Comparison of ENCODE assay signal across 8 mouse cellular contexts in the genomic region with DNA sequence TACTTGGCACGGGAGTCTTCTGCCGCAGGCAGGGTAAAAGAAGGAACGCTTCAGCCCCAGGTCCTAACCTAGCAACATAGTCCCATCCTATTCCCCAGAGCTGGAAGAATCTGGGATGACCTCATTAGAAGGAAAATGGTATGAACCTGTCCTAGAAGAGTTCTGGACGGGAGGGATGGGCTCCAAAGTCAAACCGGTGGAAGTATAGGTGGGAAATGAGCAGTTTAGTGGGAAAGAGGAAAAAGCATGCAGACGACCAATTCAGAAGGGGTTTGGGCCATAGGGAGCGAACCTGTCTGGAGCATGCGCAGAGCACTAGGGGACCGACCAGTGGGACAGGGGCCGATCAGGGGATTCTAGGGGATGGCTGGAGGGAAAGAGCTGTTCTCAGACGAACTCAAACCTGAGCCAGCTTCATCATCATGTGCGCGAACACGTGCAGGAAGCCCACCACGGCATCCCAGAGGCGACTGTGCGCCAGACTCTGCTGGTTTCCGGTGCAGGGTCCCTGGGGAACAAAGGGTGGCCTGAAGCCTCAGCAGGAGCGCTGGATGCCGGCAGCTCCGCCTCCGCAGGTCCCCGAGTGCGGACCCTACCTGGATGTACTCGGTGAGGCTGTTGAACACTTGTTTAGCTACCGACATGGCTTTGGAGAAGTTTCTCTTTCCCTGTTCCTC. TPM values are rescaled to one million over a fixed set of nuclear protein-coding genes. Genes with fewer than 3 reads are reported as not detected.
DNase-seq lines count a peak whose midpoint lies in the region; ATAC-seq and TF ChIP-seq lines count a peak whose summit lies in the region.

No protein-coding gene starts in this region.

- no peak for TF ChIP-seq CTCF in kidney, adult 2 months (conservative IDR thresholded peaks at IDR 0.05; ENCODE audit: insufficient read depth, insufficient read length, low read depth, low read length)

- no peaks in the 10 kb centered on the region for H3K9me3 ChIP-seq in heart, embryonic 10.5 days
- H3K9me3 ChIP-seq in limb, embryonic 10.5 days (replicated peaks), result no peaks in the 10 kb centered on the region; the same call in 1 of the 2 replicates
- H3K9me3 ChIP-seq in neural tube, embryonic 13.5 days, result no peaks in the 10 kb centered on the region

- H3K27ac ChIP-seq in kidney, adult 2 months (ENCODE audit: insufficient read depth, low read depth, low read length), result no peak overlapping the region
- peak overlapping the region; percentile 82 for H3K27ac ChIP-seq in heart, embryonic 10.5 days
- H3K27ac ChIP-seq in limb, embryonic 10.5 days, result peak overlapping the region; percentile 89
- 0 out of 2 replicates have a peak overlapping the region, but pooled peaks have one; percentile 33 for H3K27ac ChIP-seq in neural tube, embryonic 13.5 days (replicated peaks)

- ATAC-seq in neural tube, embryonic 13.5 days (ENCODE audit: low read depth), result peak; percentile 24; the same call in 1 of the 2 replicates

- 2% methylated on average over 26 of the region's 26 CpGs for WGBS in kidney, adult 2 months
- 1% methylated on average over 26 of the region's 26 CpGs for WGBS in heart, embryonic 10.5 days
- WGBS in limb, embryonic 10.5 days, result 1% methylated on average over 26 of the region's 26 CpGs
- WGBS in neural tube, embryonic 13.5 days, result 2% methylated on average over 26 of the region's 26 CpGs

- peak overlapping the region; percentile 73 for H3K4me2 ChIP-seq in neural tube, embryonic 13.5 days

- H3K9ac ChIP-seq in neural tube, embryonic 13.5 days, result peak overlapping the region; percentile 69

- no peaks in the 10 kb centered on the region for H3K36me3 ChIP-seq in kidney, adult 2 months (ENCODE audit: control insufficient read depth, insufficient read depth, low read length)
- H3K36me3 ChIP-seq in heart, embryonic 10.5 days, result no peaks in the 10 kb centered on the region
- H3K36me3 ChIP-seq in limb, embryonic 10.5 days, result 0 out of 2 replicates have a peak, but pooled peaks cover 10% of the 10 kb centered on the region
- no peaks in the 10 kb centered on the region for H3K36me3 ChIP-seq in neural tube, embryonic 13.5 days

- H3K27me3 ChIP-seq in kidney, adult 2 months (replicated peaks; ENCODE audit: control insufficient read depth, insufficient read depth, low read length), result no peaks in the 10 kb centered on the region
- H3K27me3 ChIP-seq in heart, embryonic 10.5 days (ENCODE audit: insufficient read depth, poor library complexity, severe bottlenecking), result peaks cover 12% of the 10 kb centered on the region
- no peaks in the 10 kb centered on the region for H3K27me3 ChIP-seq in limb, embryonic 10.5 days (ENCODE audit: low read depth, poor library complexity, severe bottlenecking)
- H3K27me3 ChIP-seq in neural tube, embryonic 13.5 days, result no peaks in the 10 kb centered on the region

- no peak for TF ChIP-seq POLR2A in kidney, adult 2 months (IDR thresholded peaks at IDR 0.05; ENCODE audit: low read depth, low read length)

- H3K4me1 ChIP-seq in kidney, adult 2 months (ENCODE audit: control insufficient read depth, insufficient read depth, low read length), result peaks cover 4% of the 10 kb centered on the region; the same call in 1 of the 2 replicates
- H3K4me1 ChIP-seq in heart, embryonic 10.5 days, result peaks cover 15% of the 10 kb centered on the region
- peaks cover 29% of the 10 kb centered on the region for H3K4me1 ChIP-seq in limb, embryonic 10.5 days
- peaks cover 22% of the 10 kb centered on the region for H3K4me1 ChIP-seq in neural tube, embryonic 13.5 days (replicated peaks)

- peak; percentile 7 for DNase-seq in kidney, adult 2 months
- no peak for DNase-seq in kidney, adult 11 months
- peak; percentile 43 for DNase-seq in c-Kit-positive CD71-positive TER-119-positive erythroid progenitor cells, embryonic 14.5 days (ENCODE audit: low spot score)
- DNase-seq in heart, embryonic 10.5 days (ENCODE audit: low spot score), result peak; percentile 82
- peak; percentile 82 for DNase-seq in limb, embryonic 10.5 days (ENCODE audit: low spot score)
- DNase-seq in urinary bladder, postnatal 10 days (ENCODE audit: low spot score), result no peak
- no peak for DNase-seq in layer of hippocampus, adult 9-11 months

- H3K4me3 ChIP-seq in kidney, adult 2 months (ENCODE audit: insufficient read depth, low read depth, low read length), result no peak overlapping the region
- H3K4me3 ChIP-seq in heart, embryonic 10.5 days, result peak overlapping the region; percentile 60
- peak overlapping the region; percentile 59 for H3K4me3 ChIP-seq in limb, embryonic 10.5 days
- H3K4me3 ChIP-seq in neural tube, embryonic 13.5 days, result peak overlapping the region; percentile 38

RNA-seq across cellular contexts. Expression of a gene that starts 58.3 kb away (rescaled TPM):
- polyA plus RNA-seq in kidney, adult 2 months (2012; rRNA removed), result 2.3 and 6.2 TPM in 2 replicates
- 9.9 and 14.3 TPM in 2 replicates for polyA plus RNA-seq in heart, embryonic 10.5 days (2016; fragmentation: Nextera tagmentation; extraction: Ambion mirVana)
- polyA plus RNA-seq in limb, embryonic 10.5 days (2016; fragmentation: Nextera tagmentation; extraction: Ambion mirVana), result 18.9 and 19.4 TPM in 2 replicates
- polyA plus RNA-seq in neural tube, embryonic 13.5 days (2015; fragmentation: Nextera tagmentation; extraction: Ambion mirVana), result 4.1 and 5.3 TPM in 2 replicates

RNA-seq across cellular contexts. Expression of a gene that starts 58.5 kb away (rescaled TPM):
- 321 and 343 TPM in 2 replicates for polyA plus RNA-seq in kidney, adult 2 months (2012; rRNA removed)
- polyA plus RNA-seq in heart, embryonic 10.5 days (2016; fragmentation: Nextera tagmentation; extraction: Ambion mirVana), result 289 and 329 TPM in 2 replicates
- 446 and 467 TPM in 2 replicates for polyA plus RNA-seq in limb, embryonic 10.5 days (2016; fragmentation: Nextera tagmentation; extraction: Ambion mirVana)
- polyA plus RNA-seq in neural tube, embryonic 13.5 days (2015; fragmentation: Nextera tagmentation; extraction: Ambion mirVana), result 352 and 359 TPM in 2 replicates

Comparison
In these comparisons a context has a peak if more than half of its experiments do, and no peak if none do; other contexts are left out.
1. DNase-seq: peak in kidney, adult 2 months (single experiment), c-Kit-positive CD71-positive TER-119-positive erythroid progenitor cells, embryonic 14.5 days (single experiment), heart, embryonic 10.5 days (single experiment) and limb, embryonic 10.5 days (single experiment); none in kidney, adult 11 months (single experiment), urinary bladder, postnatal 10 days (single experiment) and layer of hippocampus, adult 9-11 months (single experiment).